Mouse (Mus musculus): ENCODE data around the gene Hspb6.

Hspb6 gene

DNA sequence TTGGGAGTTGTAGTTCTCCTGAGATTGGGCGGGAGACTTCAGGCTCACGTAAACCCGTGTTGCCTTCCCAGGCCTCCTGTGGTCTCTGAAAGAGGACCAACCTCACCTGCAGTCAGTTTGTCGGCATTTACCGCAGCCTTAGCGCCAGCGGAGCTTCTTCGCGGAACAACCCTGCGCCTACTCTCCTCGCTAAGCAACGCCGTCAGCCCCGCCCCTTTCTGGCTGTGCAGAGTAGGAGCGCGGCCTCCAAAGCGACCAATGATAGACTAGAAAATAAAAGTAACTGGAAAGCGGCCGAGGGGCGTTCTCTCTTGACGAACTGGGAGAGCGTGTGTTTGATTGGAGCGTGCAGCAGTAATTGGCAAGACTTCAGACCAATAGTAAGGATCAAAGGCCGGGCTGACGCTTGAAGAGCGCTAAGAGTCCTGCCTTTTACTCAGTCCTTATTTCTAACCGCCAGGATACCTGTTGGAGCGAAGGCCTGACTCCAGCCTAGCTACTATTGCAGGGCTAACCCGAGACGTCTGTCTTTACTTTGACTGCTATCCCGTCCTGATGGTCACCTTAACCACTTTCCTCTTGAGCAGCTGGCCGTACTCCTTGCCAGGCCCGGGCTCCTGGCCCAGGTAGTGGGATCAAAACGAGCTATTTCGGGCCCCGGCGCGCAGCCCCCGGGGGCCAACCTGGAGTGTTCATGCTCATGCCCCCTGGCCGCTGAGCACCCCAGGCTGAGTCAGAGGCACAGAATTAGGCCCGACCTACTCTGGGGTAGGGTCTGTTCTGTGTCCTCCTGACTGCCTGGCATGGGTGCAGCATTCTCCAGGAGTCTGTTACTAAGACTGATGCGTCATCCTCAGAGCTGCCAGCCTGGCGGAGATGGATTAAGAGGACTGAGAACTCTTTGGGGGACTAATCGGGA lies at the start of gene Hspb6, which contains the start of gene Proser3:
Gene Hspb6, plus strand, starts transcription at position 77 of the 919 bp plus-strand sequence.
Gene Proser3, minus strand, starts transcription at position 198 of the 919 bp plus-strand sequence.
- POLR2A ChIA-PET = interaction anchor here in 3 of 4 experiments (0.5 to 3.1 kb wide), 78 partner anchors 8 to 1570 kb away, joined by 3 to 32 read pairs (median 4); partner anchors contain the start of genes Gm49396 (in 3 of the 3), Psenen (in 3 of the 3), U2af1l4 (in 3 of the 3) and Wdr62 (in 2 of the 3)
- CTCF ChIA-PET = interaction anchor here (0.6 to 2.8 kb wide), 15 partner anchors 11 to 246 kb away, joined by 3 to 14 read pairs (median 3); partner anchors contain the start of genes Gm49396 (in 1 of the 4), Psenen (in 1 of the 4) and U2af1l4 (in 1 of the 4)

GRCm38 (mm10) chr7:30508061-30508460 lies 43.9 kb upstream of the Hspb6 start:
- ChIA-PET POLR2A (no interaction called here), CTCF (interaction anchor here in 1 of 4 experiments (0.6 kb wide), 1 partner anchor 451 kb away, joined by 3 read pairs; no protein-coding TSS in a partner anchor)

GRCm38 (mm10) chr7:30515003-30515760 lies 36.8 kb upstream of the Hspb6 start:
- POLR2A ChIA-PET = interaction anchor here in 3 of 4 experiments (0.5 to 2.5 kb wide), 18 partner anchors 9 to 1096 kb away, joined by 3 to 16 read pairs (median 4); partner anchors contain the start of genes Aplp1 (in 1 of the 3), E130208F15Rik (in 1 of the 3), Haus5 (in 1 of the 3) and Hspb6 (in 1 of the 3)
- CTCF ChIA-PET = interaction anchor here (0.5 to 1.5 kb wide), 16 partner anchors 23 to 520 kb away, joined by 3 to 6 read pairs (median 4); partner anchors contain the start of gene Pmis2 (in 1 of the 4)

GRCm38 (mm10) chr7:30518325-30518724 lies 33.7 kb upstream of the Hspb6 start:
- ChIA-PET CTCF (interaction anchor here in 3 of 4 experiments (0.7 to 1.7 kb wide), 13 partner anchors 11 to 212 kb away, joined by 3 to 7 read pairs (median 3); partner anchors contain the start of gene Cox6b1 (in 1 of the 3)), POLR2A (interaction anchor here in 3 of 4 experiments (0.5 to 1.8 kb wide), 9 partner anchors 9 to 182 kb away, joined by 3 to 10 read pairs (median 3); partner anchors contain the start of gene Kmt2b (in 1 of the 3))

DNA sequence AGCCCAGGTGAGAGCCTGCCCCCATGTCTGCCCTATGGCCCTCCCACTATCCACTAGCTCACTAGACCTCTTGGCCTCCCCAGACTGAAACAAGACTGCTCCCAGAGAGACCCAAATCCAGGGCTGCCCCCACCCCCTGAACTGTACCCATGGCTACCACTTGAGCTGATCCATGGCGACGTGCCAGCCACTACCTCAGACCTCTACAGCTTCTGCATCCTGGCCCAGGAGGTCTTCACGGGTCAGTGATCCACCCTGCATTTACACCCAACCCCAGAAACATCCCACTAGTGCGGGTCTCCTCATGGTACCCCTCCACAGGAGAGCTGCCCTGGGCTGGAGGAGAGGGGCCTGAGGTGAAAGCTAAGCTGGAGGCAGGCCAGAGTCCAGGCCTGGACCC lies 31.6 kb upstream of the Hspb6 start:
- POLR2A ChIA-PET = interaction anchor here in 2 of 4 experiments (0.6 to 1.1 kb wide), 2 partner anchors 32 to 1854 kb away, joined by 3 to 4 read pairs; partner anchors contain the start of genes Hspb6 (in 1 of the 2) and Proser3 (in 1 of the 2)
- CTCF ChIA-PET = no interaction called here

DNA sequence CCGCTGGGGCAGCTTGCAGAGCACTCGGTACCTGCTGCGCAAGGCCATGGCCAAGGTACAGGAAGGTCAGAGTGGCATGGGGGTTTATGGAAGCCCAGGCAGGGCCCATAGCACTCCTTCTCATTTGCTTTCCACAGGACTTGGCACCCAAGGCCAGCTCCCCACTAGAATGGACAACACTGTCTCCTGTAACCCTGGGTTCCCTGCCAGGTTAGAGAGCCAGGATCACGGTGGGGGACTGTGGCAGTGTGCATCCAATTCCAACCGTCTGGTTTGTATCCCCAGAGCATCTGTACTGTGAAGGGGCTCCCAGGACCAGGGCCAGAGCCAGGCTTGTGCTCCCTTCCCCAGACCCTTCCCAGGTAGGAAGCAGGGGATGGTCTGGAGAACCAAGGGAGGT lies 31.1 kb upstream of the Hspb6 start:
- ChIA-PET POLR2A (interaction anchor here in 1 of 4 experiments (1.1 kb wide), 1 partner anchor 32 kb away, joined by 3 read pairs; the partner anchor contains the start of genes Hspb6 and Proser3), CTCF (interaction anchor here in 1 of 4 experiments (0.5 kb wide), 1 partner anchor 92 kb away, joined by 3 read pairs; the partner anchor contains the start of gene Upk1a)

DNA sequence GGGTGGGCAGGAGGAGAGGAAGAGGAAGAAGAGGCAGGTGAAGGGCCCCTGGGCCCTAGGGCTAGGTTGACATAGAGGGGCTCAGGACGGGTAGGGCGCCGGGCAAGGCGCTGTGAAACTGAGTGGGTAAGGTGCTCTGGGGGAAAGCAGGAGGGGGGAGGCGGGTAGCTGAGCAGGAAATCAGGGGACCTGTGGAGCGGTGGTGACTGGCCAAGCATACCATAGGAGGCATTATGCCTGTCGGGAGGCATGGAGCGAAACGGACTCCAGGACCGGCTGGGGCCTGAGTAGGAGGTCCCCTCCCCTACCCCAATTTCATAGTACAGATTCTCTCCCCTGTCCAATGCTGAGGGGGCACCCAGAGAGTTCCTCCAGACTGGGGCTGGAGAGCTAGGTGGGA lies 29.1 kb upstream of the Hspb6 start:
- CTCF ChIA-PET = interaction anchor here in 1 of 4 experiments (1.6 kb wide), 1 partner anchor 31 kb away, joined by 6 read pairs; no protein-coding TSS in a partner anchor
- POLR2A ChIA-PET = interaction anchor here in 3 of 4 experiments (0.6 to 1.7 kb wide), 7 partner anchors 8 to 142 kb away, joined by 3 to 6 read pairs (median 3); partner anchors contain the start of genes Haus5 (in 1 of the 3), Hspb6 (in 1 of the 3) and Proser3 (in 1 of the 3)

DNA sequence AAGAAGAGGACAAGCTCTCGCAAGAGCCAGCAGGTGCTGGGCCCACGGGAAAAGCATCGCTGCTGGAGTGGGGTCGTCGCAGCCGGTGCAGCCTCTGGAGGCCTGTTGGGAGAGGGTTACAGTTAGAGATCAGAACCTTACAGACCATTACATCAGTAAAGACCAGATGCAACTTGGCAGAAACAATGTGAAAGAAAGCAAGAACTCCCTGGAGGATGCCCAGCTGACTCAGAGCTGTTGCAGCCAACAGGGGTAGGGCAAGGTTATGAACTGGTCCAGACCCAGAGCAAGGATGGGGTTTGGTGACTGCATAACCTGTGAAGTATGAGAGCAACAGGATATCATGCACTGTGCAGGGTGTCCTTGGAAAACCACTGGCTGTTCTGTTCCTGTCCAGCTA lies 27.5 kb upstream of the Hspb6 start:
- CTCF ChIA-PET = interaction anchor here (0.6 to 2.2 kb wide), 6 partner anchors 8 to 89 kb away, joined by 3 to 8 read pairs (median 4); no protein-coding TSS in a partner anchor
- POLR2A ChIA-PET = interaction anchor here in 3 of 4 experiments (0.6 to 2.0 kb wide), 12 partner anchors 8 to 449 kb away, joined by 3 to 6 read pairs (median 4); partner anchors contain the start of genes Fam187b (in 1 of the 3) and Haus5 (in 1 of the 3)

GRCm38 (mm10) chr7:30525954-30526353 lies 26.0 kb upstream of the Hspb6 start:
- ChIA-PET CTCF (interaction anchor here in 2 of 4 experiments (0.5 to 2.2 kb wide), 3 partner anchors 33 to 311 kb away, joined by 3 to 8 read pairs (median 3); no protein-coding TSS in a partner anchor), POLR2A (interaction anchor here in 2 of 4 experiments (1.3 to 2.7 kb wide), 4 partner anchors 8 to 21 kb away, joined by 3 to 11 read pairs (median 7); no protein-coding TSS in a partner anchor)

DNA sequence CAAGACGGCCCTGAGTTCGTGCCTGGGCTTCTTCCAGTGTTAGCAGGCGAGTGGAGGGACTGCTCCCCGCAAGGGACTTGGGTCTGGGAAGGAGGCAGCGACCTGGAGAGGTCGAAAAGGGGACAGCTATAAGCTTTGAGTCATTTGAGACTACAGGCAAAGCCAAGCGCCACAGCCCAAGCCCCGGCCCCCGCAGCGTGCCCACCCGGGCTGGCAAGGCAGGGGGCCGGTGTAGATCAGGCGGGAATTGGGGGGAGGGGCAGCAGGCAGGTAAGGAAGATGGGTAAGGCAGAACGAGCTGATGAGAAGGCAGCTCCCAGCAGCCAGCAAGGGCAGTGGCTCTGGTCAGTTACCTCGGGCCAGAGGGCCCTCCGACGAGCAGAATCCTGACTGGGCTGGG lies 25.6 kb upstream of the Hspb6 start:
- ChIA-PET CTCF (interaction anchor here (0.6 to 2.2 kb wide), 7 partner anchors 33 to 598 kb away, joined by 3 to 8 read pairs (median 3); partner anchors contain the start of gene Prodh2 (in 1 of the 4)), POLR2A (interaction anchor here in 3 of 4 experiments (0.9 to 2.7 kb wide), 4 partner anchors 8 to 26 kb away, joined by 3 to 11 read pairs (median 7); partner anchors contain the start of gene Proser3 (in 1 of the 3))

DNA sequence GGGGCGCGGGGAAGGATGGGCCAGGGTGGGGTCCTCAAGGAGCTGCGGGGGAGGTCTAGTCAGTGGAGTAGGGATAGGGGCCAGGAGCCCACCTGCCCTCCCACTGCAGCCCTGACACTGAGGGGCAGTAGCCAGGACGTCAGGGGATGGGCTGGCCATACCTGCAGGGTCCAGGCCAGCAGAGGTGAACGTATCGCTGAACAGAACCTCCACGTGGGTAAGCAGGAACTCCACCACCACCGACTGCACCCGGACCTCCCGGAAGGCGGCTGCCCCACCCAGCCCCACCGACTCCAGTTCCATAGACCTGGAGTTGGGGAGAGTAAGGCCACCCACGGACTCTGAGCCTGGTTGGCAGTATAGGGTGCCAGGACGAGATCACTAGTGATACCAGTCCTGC lies 25.0 kb upstream of the Hspb6 start:
- ChIA-PET POLR2A (interaction anchor here in 3 of 4 experiments (0.9 to 2.7 kb wide), 4 partner anchors 9 to 31 kb away, joined by 3 to 11 read pairs (median 6); partner anchors contain the start of gene Proser3 (in 1 of the 3)), CTCF (interaction anchor here in 3 of 4 experiments (0.6 to 2.2 kb wide), 7 partner anchors 34 to 597 kb away, joined by 3 to 8 read pairs (median 4); partner anchors contain the start of gene Prodh2 (in 1 of the 3))

DNA sequence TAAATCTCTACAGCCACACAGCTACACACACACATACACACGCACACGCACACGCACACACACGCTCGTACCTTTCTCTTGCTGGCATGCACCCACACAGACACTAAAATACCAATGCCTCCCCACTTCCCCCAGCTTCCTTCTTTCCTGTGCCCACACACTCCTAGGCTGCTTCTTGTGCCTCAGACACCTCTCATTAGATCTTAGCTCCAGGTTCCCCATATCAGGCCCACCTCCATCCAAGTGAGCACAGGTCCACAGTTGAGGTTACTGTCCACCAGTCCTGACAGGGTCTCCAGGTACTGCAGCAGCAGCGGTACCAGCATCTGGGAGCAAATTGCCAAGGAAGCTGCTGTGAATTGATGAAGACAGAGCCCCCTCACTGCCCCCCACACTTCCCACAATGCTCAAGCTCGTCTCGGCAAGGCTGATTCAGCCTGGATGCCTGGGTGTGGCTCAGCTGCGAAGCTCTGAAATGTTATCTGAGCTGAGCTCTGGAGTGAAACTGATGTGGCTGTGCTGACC lies 20.6 kb upstream of the Hspb6 start:
- ChIA-PET CTCF (interaction anchor here in 2 of 4 experiments (0.7 to 1.1 kb wide), 2 partner anchors 26 to 134 kb away, joined by 3 read pairs; partner anchors contain the start of gene Haus5 (in 1 of the 2)), POLR2A (interaction anchor here in 2 of 4 experiments (0.6 to 1.4 kb wide), 4 partner anchors 9 to 168 kb away, joined by 3 to 4 read pairs (median 3); partner anchors contain the start of gene Proser3 (in 1 of the 2))

DNA sequence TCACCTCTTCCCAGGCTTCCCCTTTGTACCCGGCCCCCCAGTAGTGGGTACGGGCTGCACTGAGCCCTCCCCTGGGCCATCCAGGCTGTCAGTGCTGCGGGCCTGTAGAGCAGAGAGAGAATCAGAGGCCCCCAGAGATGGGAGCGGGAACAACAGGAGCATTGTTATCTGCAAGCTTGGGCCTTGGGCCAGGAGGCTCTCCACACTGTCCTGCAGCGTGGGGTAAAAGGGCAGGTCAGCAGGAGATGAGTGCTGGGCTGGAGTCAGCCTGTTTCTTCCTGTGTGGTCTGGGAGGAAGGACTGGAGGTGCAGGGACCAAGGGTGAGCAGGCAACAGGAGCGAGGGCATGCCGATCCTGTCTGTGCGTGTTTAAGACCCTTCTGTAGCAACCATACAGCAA lies 19.0 kb upstream of the Hspb6 start:
- POLR2A ChIA-PET = interaction anchor here in 2 of 4 experiments (0.9 to 1.6 kb wide), 5 partner anchors 9 to 181 kb away, joined by 3 to 6 read pairs (median 3); partner anchors contain the start of genes Gm49396 (in 1 of the 2), Hspb6 (in 1 of the 2), Proser3 (in 1 of the 2) and U2af1l4 (in 1 of the 2)
- CTCF ChIA-PET = no interaction called here

DNA sequence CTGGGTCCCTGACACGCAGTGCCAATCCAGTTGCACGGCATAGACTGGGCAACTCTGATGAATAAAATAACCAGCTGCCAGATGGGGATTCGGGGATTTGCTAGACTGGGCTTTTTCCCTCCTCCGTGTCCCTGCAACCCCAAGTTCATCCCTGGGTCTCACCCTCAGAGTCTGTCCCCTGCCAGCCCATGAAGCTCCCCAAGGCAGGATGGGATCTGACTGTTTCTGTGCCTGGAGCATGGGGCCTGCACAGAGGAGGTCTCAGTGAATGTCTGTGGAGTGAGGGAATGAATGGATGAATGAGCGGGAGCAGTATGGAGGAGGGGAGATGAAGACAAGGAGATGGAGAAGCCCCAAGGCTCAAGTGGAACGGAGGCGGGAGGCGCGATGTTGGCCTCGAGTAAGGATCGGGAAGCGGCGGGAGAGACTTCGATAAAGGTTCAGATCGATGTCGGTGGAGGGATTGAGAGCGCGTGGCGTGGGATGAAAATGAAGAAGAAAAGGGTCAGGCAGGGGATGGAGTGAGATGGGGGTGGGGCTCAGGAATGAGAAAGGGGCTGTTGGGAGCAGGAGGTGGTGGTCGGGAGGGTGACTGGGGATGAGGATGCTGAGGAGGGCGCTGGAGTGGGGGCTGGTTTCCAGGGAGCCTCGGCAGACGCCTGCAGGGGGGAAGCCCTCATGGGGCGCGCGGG lies 17.9 kb upstream of the Hspb6 start:
- CTCF ChIA-PET = no interaction called here
- POLR2A ChIA-PET = interaction anchor here (0.6 to 1.6 kb wide), 6 partner anchors 18 to 180 kb away, joined by 3 to 6 read pairs (median 3); partner anchors contain the start of genes Proser3 (in 2 of the 4), Gm49396 (in 1 of the 4), Hspb6 (in 1 of the 4) and U2af1l4 (in 1 of the 4)

Data from embryonic stem cell, embryonic (primary cell).